Mouse (Mus musculus) left cerebral cortex, adult 18-20 months (tissue): Measurements from ENCODE around the gene Clcn7. TPM values are rescaled to one million over a fixed set of nuclear protein-coding genes. Genes with fewer than 3 reads are reported as not detected.

Experiments
- DNase-seq, 2 experiments: peaks; one replicate each; pipeline ENCODE4 v3.0.0; 2021 to 2022; ENCODE audit warnings: low spot score in 2 of 2, mixed read lengths in 1 of 2
- total RNA-seq, 2 experiments: library from RNA; stranded (reverse); gene quantifications; 2 replicates each; pipeline ENCODE4 v1.2.3; 2021

Clcn7 gene
- total RNA-seq, 2 experiments from 2014 or later: 46.9 to 47.0 TPM

GRCm38 (mm10) chr17:25210006-25210405 lies 76.8 kb downstream of the Clcn7 start:
- no peak for DNase-seq

GRCm38 (mm10) chr17:25210680-25211466 lies 77.7 kb downstream of the Clcn7 start:
- DNase-seq: no peak

GRCm38 (mm10) chr17:25211705-25212104 lies 78.5 kb downstream of the Clcn7 start:
- DNase-seq: no peak

Other genes starting within 250 kb of the Clcn7 start
- 10 to 100 TPM; 30.4 to 31.0 TPM for gene Nubp2, start 247.0 kb upstream of the Clcn7 start, total RNA-seq
- 10 to 100 TPM; 60.3 to 60.7 TPM for gene Spsb3, start 246.7 kb upstream of the Clcn7 start, total RNA-seq
- gene Eme2, start 238.3 kb upstream of the Clcn7 start, total RNA-seq: 10 to 100 TPM; 47.5 to 51.1 TPM
- 10 to 100 TPM; 69.0 to 72.9 TPM for gene Mrps34, start 238.3 kb upstream of the Clcn7 start, total RNA-seq
- gene Nme3, start 236.9 kb upstream of the Clcn7 start, total RNA-seq: 10 to 100 TPM; 51.8 to 54.1 TPM
- 100 to 1,000 TPM; 383 to 387 TPM for gene Mapk8ip3, start 196.4 kb upstream of the Clcn7 start, total RNA-seq
- 1 to 10 TPM; 4.9 to 5.2 TPM for gene Jpt2, start 172.7 kb upstream of the Clcn7 start, total RNA-seq
- 10 to 100 TPM; 29.7 to 30.3 TPM for gene Cramp1l, start 117.6 kb upstream of the Clcn7 start, total RNA-seq
- gene Ift140, start 117.3 kb upstream of the Clcn7 start, total RNA-seq: 10 to 100 TPM; 20.1 to 20.9 TPM
- gene Tmem204, start 49.8 kb upstream of the Clcn7 start, total RNA-seq: 1 to 10 TPM; 8.9 to 9.4 TPM
- gene Telo2, start 17.4 kb upstream of the Clcn7 start, total RNA-seq: 10 to 100 TPM; 28.4 to 34.4 TPM
- gene Ptx4, start 12.6 kb upstream of the Clcn7 start, total RNA-seq: under 1 TPM; 0.54 to 0.67 TPM
- gene Ccdc154, start 29.1 kb downstream of the Clcn7 start, total RNA-seq: not detected
- gene Gm38655, start 42.1 kb downstream of the Clcn7 start, total RNA-seq: not detected
- gene BC003965, start 51.2 kb downstream of the Clcn7 start, total RNA-seq: 10 to 100 TPM; 17.8 to 20.5 TPM
- gene Unkl, start 55.0 kb downstream of the Clcn7 start, total RNA-seq: 10 to 100 TPM; 34.2 to 41.3 TPM
- 10 to 100 TPM; 74.7 to 77.3 TPM for gene Gnptg, start 106.7 kb downstream of the Clcn7 start, total RNA-seq
- gene Tsr3, start 106.8 kb downstream of the Clcn7 start, total RNA-seq: 10 to 100 TPM; 21.0 to 24.3 TPM
- gene Baiap3, start 123.0 kb downstream of the Clcn7 start, total RNA-seq: 10 to 100 TPM; 17.5 to 18.7 TPM
- gene Ube2i, start 141.2 kb downstream of the Clcn7 start, total RNA-seq: 100 to 1,000 TPM; 218 to 227 TPM
- not detected for gene Prss34, start 165.0 kb downstream of the Clcn7 start, total RNA-seq
- gene Prss28, start 175.3 kb downstream of the Clcn7 start, total RNA-seq: not detected
- not detected for gene Prss29, start 185.3 kb downstream of the Clcn7 start, total RNA-seq
- not detected for gene Tpsab1, start 212.2 kb downstream of the Clcn7 start, total RNA-seq
- not detected for gene Tpsb2, start 232.9 kb downstream of the Clcn7 start, total RNA-seq
- not detected for gene Tpsg1, start 235.9 kb downstream of the Clcn7 start, total RNA-seq